Mouse (Mus musculus) forebrain, embryonic 13.5 days (tissue): ENCODE results near the gene Pheta2. TPM values are rescaled to one million over a fixed set of nuclear protein-coding genes. Genes with fewer than 3 reads are reported as not detected.
"Not testable (repeated sequence)": the region's sequence is repeated elsewhere in the genome, so short reads cannot be mapped to it uniquely, and the experiment has no call there.

Experiments used
- ATAC-seq: fragments of 200-750 bp; cut with Nextera tagmentation; 2 replicates; pipeline ENCODE4 v1.8.0; 2017
- H3K27ac ChIP-seq: fragments of 300-500 bp; sonication (generic); 2 replicates; pipeline ENCODE4 v1.5.1; 2015; ENCODE audit warnings: inconsistent platforms, mild to moderate bottlenecking, moderate library complexity
- H3K27me3 ChIP-seq: fragments of 300-500 bp; sonication (generic); 2 replicates; pipeline ENCODE4 v1.6.1; 2015; ENCODE audit warnings: mild to moderate bottlenecking, inconsistent platforms
- H3K36me3 ChIP-seq: fragments of 300-500 bp; sonication (generic); 2 replicates; pipeline ENCODE4 v1.6.1; 2015; ENCODE audit warnings: mild to moderate bottlenecking, inconsistent platforms; ENCODE audit not compliant: poor library complexity, severe bottlenecking
- H3K4me1 ChIP-seq: fragments of 300-500 bp; sonication (generic); 2 replicates; pipeline ENCODE4 v1.6.1; 2015; ENCODE audit warnings: inconsistent platforms
- H3K4me2 ChIP-seq: fragments of 300-500 bp; sonication (generic); 2 replicates; pipeline ENCODE4 v1.6.1; 2015; ENCODE audit warnings: inconsistent platforms, mild to moderate bottlenecking, moderate library complexity
- H3K4me3 ChIP-seq: fragments of 300-500 bp; sonication (generic); 2 replicates; pipeline ENCODE4 v1.5.1; 2015; ENCODE audit warnings: mild to moderate bottlenecking, inconsistent platforms
- H3K9ac ChIP-seq: fragments of 300-500 bp; sonication (generic); 2 replicates; pipeline ENCODE4 v1.6.1; 2015; ENCODE audit warnings: mild to moderate bottlenecking, inconsistent platforms
- H3K9me3 ChIP-seq: fragments of 300-500 bp; sonication (generic); replicated peaks from 2 replicates; pipeline ENCODE4 v1.6.1; 2016; ENCODE audit warnings: inconsistent platforms
- WGBS: fragments of 180-500 bp; shearing (Covaris S2); methylation state at CpG from one replicate; pipeline ENCODE4 v1.1.7; 2015; 5-methylcytosine and 5-hydroxymethylcytosine counted together
- polyA plus RNA-seq: library from polyadenylated mRNA; unstranded; fragments of >200 nt; fragmentation: Nextera tagmentation; extraction: Ambion mirVana; gene quantifications from 2 replicates; pipeline ENCODE4 v1.2.1, GENCODE M21; 2015

Pheta2 gene
- polyA plus RNA-seq, 1 experiment from 2014 or later = 1.3 TPM

- 0 out of 2 replicates have a peak overlapping the region, but pooled peaks have one; percentile 45 for H3K9ac ChIP-seq
- WGBS = 75% methylated on average over 22 of the region's 22 CpGs
- H3K36me3 ChIP-seq = no peaks in the 10 kb centered on the region
- peaks cover 5% of the 10 kb centered on the region for H3K4me1 ChIP-seq
- no peak overlapping the region for H3K4me2 ChIP-seq
- H3K27me3 ChIP-seq = no peaks in the 10 kb centered on the region
- no peak overlapping the region for H3K27ac ChIP-seq
- H3K4me3 ChIP-seq = no peak overlapping the region
- ATAC-seq = no peak
- no peaks in the 10 kb centered on the region for H3K9me3 ChIP-seq
Measured at GRCm38 (mm10) chr15:82358431-82359260, 19.9 kb downstream of the Pheta2 start.

DNA sequence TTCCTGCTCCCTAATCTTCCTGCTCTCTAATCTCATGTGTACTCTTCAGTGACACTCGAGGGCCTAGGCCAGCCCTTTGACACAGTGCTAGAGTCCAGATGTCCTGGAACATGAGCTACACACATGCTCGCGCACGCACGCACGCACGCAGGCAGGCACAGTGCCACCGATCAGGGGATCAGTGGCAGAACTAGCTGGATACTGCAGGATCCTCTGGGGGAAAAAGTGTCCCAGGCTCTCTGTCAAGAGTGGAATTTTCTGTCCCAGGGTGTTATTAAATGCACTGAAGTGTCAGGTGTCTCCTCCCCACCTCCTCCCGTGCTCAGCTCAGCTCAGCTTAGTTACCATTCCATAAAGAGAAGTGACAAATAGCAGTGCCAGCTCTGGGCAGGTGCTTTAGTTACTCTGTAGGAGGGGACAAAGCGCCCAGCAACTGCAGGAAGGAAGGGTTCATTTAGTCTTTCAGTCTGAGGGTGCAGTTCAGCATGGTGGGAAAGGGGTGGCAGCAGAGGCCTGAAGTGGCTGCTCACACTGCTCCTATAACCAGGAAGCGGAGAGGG lies 22.8 kb downstream of the Pheta2 start:
- H3K36me3 ChIP-seq = no peaks in the 10 kb centered on the region
- no peak for ATAC-seq

DNA sequence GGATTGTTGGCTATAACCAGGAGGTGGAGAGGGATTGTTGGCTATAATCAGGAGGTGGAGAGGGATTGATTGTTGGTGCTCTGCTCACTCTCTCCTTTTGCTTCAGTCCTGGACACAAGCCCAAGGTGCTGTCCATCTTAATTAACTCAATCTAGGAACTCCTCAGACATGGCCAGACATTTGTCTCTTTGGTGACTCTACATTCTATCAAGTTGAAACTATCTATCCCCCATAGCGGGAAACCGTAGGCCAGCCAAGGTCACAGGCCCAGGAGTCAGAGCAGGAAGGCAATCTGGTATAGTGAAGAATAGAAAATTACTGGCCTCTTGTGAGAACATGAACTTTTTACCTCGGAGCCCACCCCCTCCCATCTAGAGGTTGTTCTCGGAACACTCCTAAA lies 23.5 kb downstream of the Pheta2 start:
- Histone ChIP-seq H3K36me3 (no peaks in the 10 kb centered on the region), H3K27me3 (no peaks in the 10 kb centered on the region), H3K4me2 (no peak overlapping the region), H3K9ac (no peak overlapping the region), H3K4me3 (no peak overlapping the region), H3K4me1 (no peaks in the 10 kb centered on the region), H3K9me3 (no peaks in the 10 kb centered on the region), H3K27ac (no peak overlapping the region)
- no peak for ATAC-seq
- WGBS = 93% methylated on average over 4 of the region's 4 CpGs

More for the DNA sequence above, 22.8 kb downstream of the Pheta2 start:
- H3K4me2 ChIP-seq = no peak overlapping the region
- H3K27ac ChIP-seq = no peak overlapping the region
- H3K4me3 ChIP-seq = no peak overlapping the region
- 78% methylated on average over 11 of the region's 11 CpGs for WGBS
- no peaks in the 10 kb centered on the region for H3K9me3 ChIP-seq
- H3K27me3 ChIP-seq = no peaks in the 10 kb centered on the region
- no peaks in the 10 kb centered on the region for H3K4me1 ChIP-seq
- no peak overlapping the region for H3K9ac ChIP-seq

GRCm38 (mm10) chr15:82363801-82364200 lies 25.1 kb downstream of the Pheta2 start:
- WGBS = 84% methylated on average over 8 of the region's 12 CpGs
- not testable (repeated sequence) for H3K27me3 ChIP-seq, H3K9me3 ChIP-seq, H3K27ac ChIP-seq, H3K9ac ChIP-seq, H3K36me3 ChIP-seq, ATAC-seq, H3K4me1 ChIP-seq, H3K4me3 ChIP-seq, H3K4me2 ChIP-seq

GRCm38 (mm10) chr15:82364561-82364960 lies 25.8 kb downstream of the Pheta2 start:
- H3K36me3 ChIP-seq, H3K4me1 ChIP-seq, H3K27ac ChIP-seq, H3K4me3 ChIP-seq, H3K4me2 ChIP-seq, H3K9me3 ChIP-seq, H3K27me3 ChIP-seq, ATAC-seq, H3K9ac ChIP-seq: not testable (repeated sequence)
- WGBS = 15% methylated on average over 6 of the region's 9 CpGs

- no peak overlapping the region for H3K4me3 ChIP-seq
- no peak overlapping the region for H3K4me2 ChIP-seq
- no peak overlapping the region for H3K9ac ChIP-seq
- H3K27ac ChIP-seq = no peak overlapping the region
- ATAC-seq = no peak
- no peaks in the 10 kb centered on the region for H3K9me3 ChIP-seq
- 94% methylated on average over 4 of the region's 4 CpGs for WGBS
- no peaks in the 10 kb centered on the region for H3K4me1 ChIP-seq
- no peaks in the 10 kb centered on the region for H3K27me3 ChIP-seq
- no peaks in the 10 kb centered on the region for H3K36me3 ChIP-seq
Measured at GRCm38 (mm10) chr15:82368146-82368545, 29.4 kb downstream of the Pheta2 start.

- no peak overlapping the region for H3K4me3 ChIP-seq
- WGBS = 83% methylated on average over 1 of the region's 1 CpGs
- ATAC-seq = no peak
- no peak overlapping the region for H3K27ac ChIP-seq
- H3K4me1 ChIP-seq = no peaks in the 10 kb centered on the region
- no peaks in the 10 kb centered on the region for H3K36me3 ChIP-seq
- H3K9me3 ChIP-seq = no peaks in the 10 kb centered on the region
- H3K9ac ChIP-seq = no peak overlapping the region
- no peaks in the 10 kb centered on the region for H3K27me3 ChIP-seq
- H3K4me2 ChIP-seq = no peak overlapping the region
Measured at GRCm38 (mm10) chr15:82368851-82369250, 30.1 kb downstream of the Pheta2 start.

GRCm38 (mm10) chr15:82372446-82372845 lies 33.7 kb downstream of the Pheta2 start:
- Histone ChIP-seq H3K27ac (no peak overlapping the region), H3K4me1 (peaks cover 12% of the 10 kb centered on the region), H3K9ac (no peak overlapping the region), H3K9me3 (no peaks in the 10 kb centered on the region), H3K36me3 (no peaks in the 10 kb centered on the region), H3K4me2 (no peak overlapping the region), H3K4me3 (no peak overlapping the region), H3K27me3 (no peaks in the 10 kb centered on the region)
- 90% methylated on average over 6 of the region's 6 CpGs for WGBS
- no peak for ATAC-seq

GRCm38 (mm10) chr15:82372991-82373390 lies 34.2 kb downstream of the Pheta2 start:
- WGBS = 83% methylated on average over 5 of the region's 5 CpGs
- Histone ChIP-seq H3K4me3 (no peak overlapping the region), H3K4me1 (peaks cover 12% of the 10 kb centered on the region), H3K27ac (no peak overlapping the region), H3K4me2 (no peak overlapping the region), H3K36me3 (no peaks in the 10 kb centered on the region), H3K27me3 (no peaks in the 10 kb centered on the region), H3K9ac (no peak overlapping the region), H3K9me3 (no peaks in the 10 kb centered on the region)
- ATAC-seq = no peak

DNA sequence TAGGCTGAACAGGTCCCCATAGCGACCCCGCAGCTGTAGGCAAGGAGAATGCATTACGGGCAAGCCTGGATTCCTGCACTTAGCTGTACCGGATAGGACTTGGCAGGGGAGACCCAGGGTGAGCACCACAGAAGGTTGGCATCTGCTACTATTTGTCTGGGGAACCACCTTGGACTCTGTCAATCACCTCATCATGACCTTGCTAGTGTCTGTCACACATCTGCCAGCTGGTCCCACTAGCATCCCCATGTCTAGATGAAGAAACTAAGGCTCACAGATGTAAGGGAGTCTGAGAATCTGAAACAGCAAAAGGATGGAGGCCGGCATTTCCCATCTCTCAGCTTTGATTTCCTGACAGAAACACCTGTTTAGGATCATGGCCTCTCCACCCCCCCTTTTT lies 35.7 kb downstream of the Pheta2 start:
- Histone ChIP-seq H3K9me3 (no peaks in the 10 kb centered on the region), H3K4me2 (no peak overlapping the region), H3K36me3 (no peaks in the 10 kb centered on the region), H3K4me1 (peaks cover 17% of the 10 kb centered on the region), H3K27me3 (no peaks in the 10 kb centered on the region), H3K27ac (no peak overlapping the region), H3K4me3 (no peak overlapping the region), H3K9ac (no peak overlapping the region)
- 81% methylated on average over 5 of the region's 5 CpGs for WGBS
- no peak for ATAC-seq

- WGBS = 90% methylated on average over 9 of the region's 9 CpGs
- no peak for ATAC-seq
- no peaks in the 10 kb centered on the region for H3K27me3 ChIP-seq
- peaks cover 27% of the 10 kb centered on the region for H3K4me1 ChIP-seq
- peak overlapping the region; percentile 55 for H3K27ac ChIP-seq
- no peak overlapping the region for H3K4me2 ChIP-seq
- H3K4me3 ChIP-seq = no peak overlapping the region
- H3K36me3 ChIP-seq = no peaks in the 10 kb centered on the region
- no peak overlapping the region for H3K9ac ChIP-seq
- H3K9me3 ChIP-seq = no peaks in the 10 kb centered on the region
Measured at GRCm38 (mm10) chr15:82375855-82376254, 37.1 kb downstream of the Pheta2 start.

- no peak for ATAC-seq
- WGBS = 53% methylated on average over 17 of the region's 17 CpGs
- H3K4me2 ChIP-seq = no peak overlapping the region
- H3K4me1 ChIP-seq = peaks cover 29% of the 10 kb centered on the region
- H3K27ac ChIP-seq = peak overlapping the region; percentile 55
- no peaks in the 10 kb centered on the region for H3K36me3 ChIP-seq
- H3K4me3 ChIP-seq = no peak overlapping the region
- H3K9me3 ChIP-seq = no peaks in the 10 kb centered on the region
- H3K27me3 ChIP-seq = no peaks in the 10 kb centered on the region
- no peak overlapping the region for H3K9ac ChIP-seq
Measured at GRCm38 (mm10) chr15:82376393-82377138, 37.8 kb downstream of the Pheta2 start.
